In the genomic region with DNA sequence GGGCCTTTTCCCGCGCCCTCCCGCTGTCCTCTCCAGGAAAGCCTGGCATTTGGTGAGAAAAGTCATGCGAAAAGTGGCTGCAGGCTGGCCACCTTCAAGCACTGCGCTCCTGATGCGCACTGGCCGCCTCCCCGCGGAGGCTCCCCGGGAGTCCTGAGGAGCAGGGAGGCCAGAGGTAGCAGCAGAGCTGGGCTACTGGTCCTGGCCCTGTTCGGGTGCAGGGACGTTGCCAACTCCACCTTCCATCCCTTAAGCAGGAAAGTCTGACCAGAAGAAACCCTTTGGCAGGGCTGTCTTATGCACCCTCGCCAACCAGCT, we compare ENCODE assay signal across 8 mouse cellular contexts. TPM values are rescaled to one million over a fixed set of nuclear protein-coding genes. Genes with fewer than 3 reads are reported as not detected.
A peak's percentile ranks its signal among the peaks of the same experiment; 100 is the strongest.
DNase-seq lines count a peak whose midpoint lies in the region; ATAC-seq lines count a peak whose summit lies in the region.

No protein-coding gene starts in this region.

- H3K27me3 ChIP-seq in lung, embryonic 15.5 days, result peaks cover 31% of the 10 kb centered on the region
- peaks cover 18% of the 10 kb centered on the region for H3K27me3 ChIP-seq in hindbrain, embryonic 11.5 days (ENCODE audit: control insufficient read depth, insufficient read depth, low read length)
- H3K27me3 ChIP-seq in midbrain, embryonic 13.5 days, result peaks cover 35% of the 10 kb centered on the region

- peak overlapping the region; percentile 49; the same call in 1 of the 2 replicates for H3K9ac ChIP-seq in lung, embryonic 15.5 days
- no peak overlapping the region for H3K9ac ChIP-seq in hindbrain, embryonic 11.5 days (ENCODE audit: low read depth, low read length)
- peak overlapping the region; percentile 69 for H3K9ac ChIP-seq in midbrain, embryonic 13.5 days (replicated peaks)

- no peak overlapping the region for H3K27ac ChIP-seq in lung, embryonic 15.5 days
- H3K27ac ChIP-seq in hindbrain, embryonic 11.5 days (ENCODE audit: low read depth, low read length), result no peak overlapping the region
- H3K27ac ChIP-seq in midbrain, embryonic 13.5 days, result no peak overlapping the region

- no peaks in the 10 kb centered on the region for H3K9me3 ChIP-seq in lung, embryonic 15.5 days
- no peaks in the 10 kb centered on the region for H3K9me3 ChIP-seq in hindbrain, embryonic 11.5 days (ENCODE audit: control insufficient read depth, low read length)
- H3K9me3 ChIP-seq in midbrain, embryonic 13.5 days, result no peaks in the 10 kb centered on the region

- peak; percentile 13 for DNase-seq in adrenal gland, postnatal 25 days
- DNase-seq in adrenal gland, postnatal 14 days, result no peak
- DNase-seq in lung, postnatal 14 days, result no peak
- DNase-seq in hindbrain, embryonic 11.5 days (ENCODE audit: low spot score), result peak; percentile 43
- no peak for DNase-seq in yolk sac, embryonic 10.5 days (ENCODE audit: low spot score)
- no peak for DNase-seq in gastrocnemius, adult 18-20 months (ENCODE audit: low spot score)

- ATAC-seq in lung, embryonic 15.5 days (ENCODE audit: borderline replicate concordance, extremely low read depth, low FRiP score, low TSS enrichment), result no peak
- no peak for ATAC-seq in hindbrain, embryonic 11.5 days (ENCODE audit: low FRiP score)
- ATAC-seq in midbrain, embryonic 13.5 days, result no peak

- 5% methylated on average over 13 of the region's 13 CpGs for WGBS in lung, embryonic 15.5 days
- 5% methylated on average over 13 of the region's 13 CpGs for WGBS in hindbrain, embryonic 11.5 days
- 3% methylated on average over 13 of the region's 13 CpGs for WGBS in midbrain, embryonic 13.5 days

- peak overlapping the region; percentile 97 for H3K4me2 ChIP-seq in lung, embryonic 15.5 days
- peak overlapping the region; percentile 86 for H3K4me2 ChIP-seq in hindbrain, embryonic 11.5 days (replicated peaks; ENCODE audit: low read depth, low read length)
- H3K4me2 ChIP-seq in midbrain, embryonic 13.5 days (replicated peaks), result peak overlapping the region; percentile 88

- peaks cover 17% of the 10 kb centered on the region for H3K4me1 ChIP-seq in lung, embryonic 15.5 days
- H3K4me1 ChIP-seq in hindbrain, embryonic 11.5 days (replicated peaks; ENCODE audit: control insufficient read depth, insufficient read depth, low read length), result no peaks in the 10 kb centered on the region
- peaks cover 17% of the 10 kb centered on the region for H3K4me1 ChIP-seq in midbrain, embryonic 13.5 days (replicated peaks)

- H3K36me3 ChIP-seq in lung, embryonic 15.5 days, result no peaks in the 10 kb centered on the region
- H3K36me3 ChIP-seq in hindbrain, embryonic 11.5 days (ENCODE audit: control insufficient read depth, insufficient read depth, low read length), result no peaks in the 10 kb centered on the region
- H3K36me3 ChIP-seq in midbrain, embryonic 13.5 days, result no peaks in the 10 kb centered on the region

- H3K4me3 ChIP-seq in lung, embryonic 15.5 days, result peak overlapping the region; percentile 55
- peak overlapping the region; percentile 44 for H3K4me3 ChIP-seq in hindbrain, embryonic 11.5 days (ENCODE audit: low read depth, low read length)
- peak overlapping the region; percentile 55 for H3K4me3 ChIP-seq in midbrain, embryonic 13.5 days (replicated peaks)

RNA-seq across cellular contexts. Expression of gene Kcnh1, which starts 0.7 kb away (rescaled TPM):
- total RNA-seq in adrenal gland, postnatal 25 days (2021), result 0.14 and 0.30 TPM in 2 replicates
- 0.26 and 0.60 TPM in 2 replicates for total RNA-seq in adrenal gland, postnatal 14 days (2021)
- 1.4 and 1.7 TPM in 2 replicates for polyA plus RNA-seq in lung, embryonic 15.5 days (2015; fragmentation: Nextera tagmentation; extraction: Ambion mirVana)
- polyA plus RNA-seq in hindbrain, embryonic 11.5 days (2014; fragmentation: Nextera tagmentation; extraction: Ambion mirVana), result 0.40 and 0.64 TPM in 2 replicates
- polyA plus RNA-seq in midbrain, embryonic 13.5 days (2015; fragmentation: Nextera tagmentation; extraction: Ambion mirVana), result 1.5 and 2.0 TPM in 2 replicates
- total RNA-seq in gastrocnemius, adult 18-20 months (2021), result under 1 TPM in 1 of 2 experiments, not detected in 1; 0.05 TPM

RNA-seq across cellular contexts. Expression of gene Rcor3, which starts 53.4 kb away (rescaled TPM):
- total RNA-seq in adrenal gland, postnatal 25 days (2021), result 40.6 and 46.7 TPM in 2 replicates
- total RNA-seq in adrenal gland, postnatal 14 days (2021), result 26.9 and 32.8 TPM in 2 replicates
- polyA plus RNA-seq in lung, embryonic 15.5 days (2015; fragmentation: Nextera tagmentation; extraction: Ambion mirVana), result 26.8 and 29.3 TPM in 2 replicates
- polyA plus RNA-seq in hindbrain, embryonic 11.5 days (2014; fragmentation: Nextera tagmentation; extraction: Ambion mirVana), result 20.3 and 22.2 TPM in 2 replicates
- 25.9 and 30.9 TPM in 2 replicates for polyA plus RNA-seq in midbrain, embryonic 13.5 days (2015; fragmentation: Nextera tagmentation; extraction: Ambion mirVana)
- 10 to 100 TPM; 25.3 to 32.8 TPM for total RNA-seq in gastrocnemius, adult 18-20 months (2021)

Comparison
In these comparisons a context has a peak if more than half of its experiments do, and no peak if none do; other contexts are left out.
1. DNase-seq: peak in adrenal gland, postnatal 25 days (single experiment) and hindbrain, embryonic 11.5 days (single experiment); none in adrenal gland, postnatal 14 days (single experiment), lung, postnatal 14 days (single experiment), yolk sac, embryonic 10.5 days (single experiment) and gastrocnemius, adult 18-20 months (single experiment).
2. Peak in every context shown above with its lines, with median percentiles within 50 percentile points of each other: H3K4me2 ChIP-seq and H3K4me3 ChIP-seq.